Mouse (Mus musculus) cerebellum, adult (tissue): ENCODE measurements around the gene Prkce.

Source experiments
- ATAC-seq: cut with Nextera tagmentation; 2 replicates; pipeline ENCODE4 v1.9.2; 2017; ENCODE audit warnings: mild to moderate bottlenecking, moderate library complexity, mixed read lengths; ENCODE audit not compliant: insufficient number of reproducible peaks, low FRiP score, low TSS enrichment

Prkce gene

GRCm38 (mm10) chr17:86393191-86393590 is 225.6 kb downstream of the Prkce start:
- ATAC-seq, result no peak

GRCm38 (mm10) chr17:86397097-86397496 is 229.5 kb downstream of the Prkce start:
- no peak for ATAC-seq

- ATAC-seq, result no peak
Observed at GRCm38 (mm10) chr17:86397647-86398046, 230.1 kb downstream of the Prkce start.

DNA sequence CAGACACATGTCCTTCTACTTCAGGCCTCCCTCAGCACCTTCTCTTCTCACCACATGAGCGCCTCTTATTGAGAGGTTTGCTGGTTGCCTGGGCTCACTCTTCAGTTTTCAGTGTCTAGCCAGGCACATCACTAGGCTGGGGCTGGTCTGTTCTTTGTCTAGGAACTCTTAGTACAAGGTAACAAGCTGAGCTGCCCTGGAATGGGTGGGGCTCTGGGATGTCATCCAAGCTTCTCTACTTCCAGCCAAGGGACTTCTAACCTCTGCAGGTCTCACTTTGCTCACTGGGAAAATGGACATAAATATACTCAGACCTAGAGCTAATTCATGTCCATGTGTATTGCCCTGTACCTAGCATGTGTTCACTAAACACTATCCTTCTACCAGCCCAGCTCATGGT is 230.6 kb downstream of the Prkce start:
- no peak for ATAC-seq

- no peak for ATAC-seq
Observed at GRCm38 (mm10) chr17:86400032-86400431, 232.4 kb downstream of the Prkce start.

- ATAC-seq, result peak; percentile 57; the same call in 1 of the 2 replicates
Observed at GRCm38 (mm10) chr17:86404795-86405501, 237.4 kb downstream of the Prkce start.

GRCm38 (mm10) chr17:86405644-86406043 is 238.1 kb downstream of the Prkce start:
- no peak for ATAC-seq

- no peak for ATAC-seq
Observed at GRCm38 (mm10) chr17:86407921-86408613, 240.5 kb downstream of the Prkce start.

DNA sequence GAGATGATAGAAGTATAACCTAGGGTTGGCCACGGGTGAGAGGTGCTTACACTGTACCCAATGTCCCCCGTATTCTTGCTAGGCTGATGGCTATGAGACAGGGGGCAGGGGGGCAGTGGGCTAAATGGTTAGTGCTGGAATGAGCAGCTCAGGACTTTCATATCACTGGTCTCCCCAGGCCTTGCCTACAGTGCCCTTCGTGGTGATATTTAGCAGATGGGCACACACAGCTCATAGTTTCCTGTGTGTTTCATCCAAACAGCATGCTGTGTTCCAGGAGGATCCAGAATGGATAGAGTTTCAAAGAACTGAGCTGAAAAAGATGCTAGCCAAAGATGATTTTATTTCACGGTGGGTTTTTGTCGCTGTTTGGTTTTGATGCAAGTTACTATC is 241.0 kb downstream of the Prkce start:
- ATAC-seq, result 0 out of 2 replicates have a peak, but pooled peaks have one; percentile 36

- ATAC-seq, result no peak
Observed at GRCm38 (mm10) chr17:86409485-86409884, 241.9 kb downstream of the Prkce start.

DNA sequence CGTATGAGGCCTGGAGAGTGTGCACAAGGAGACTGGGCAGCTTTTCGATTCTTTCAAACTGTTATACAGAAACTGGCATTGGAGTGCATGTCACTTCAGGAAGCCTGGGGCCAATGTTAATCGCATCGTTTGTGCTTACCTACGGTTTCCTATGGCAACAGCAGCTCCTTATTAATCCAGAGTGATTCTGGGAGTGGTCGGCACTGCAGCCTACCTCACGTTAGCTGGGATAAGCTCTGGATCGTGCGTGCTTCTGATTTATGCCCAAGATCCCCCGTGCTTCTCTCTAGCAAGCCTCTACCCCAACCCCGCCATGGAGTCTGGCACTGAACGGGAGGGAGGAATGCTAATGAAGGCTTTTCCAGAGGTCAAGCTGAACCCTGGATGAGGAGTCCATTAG is 242.9 kb downstream of the Prkce start:
- ATAC-seq, result no peak

DNA sequence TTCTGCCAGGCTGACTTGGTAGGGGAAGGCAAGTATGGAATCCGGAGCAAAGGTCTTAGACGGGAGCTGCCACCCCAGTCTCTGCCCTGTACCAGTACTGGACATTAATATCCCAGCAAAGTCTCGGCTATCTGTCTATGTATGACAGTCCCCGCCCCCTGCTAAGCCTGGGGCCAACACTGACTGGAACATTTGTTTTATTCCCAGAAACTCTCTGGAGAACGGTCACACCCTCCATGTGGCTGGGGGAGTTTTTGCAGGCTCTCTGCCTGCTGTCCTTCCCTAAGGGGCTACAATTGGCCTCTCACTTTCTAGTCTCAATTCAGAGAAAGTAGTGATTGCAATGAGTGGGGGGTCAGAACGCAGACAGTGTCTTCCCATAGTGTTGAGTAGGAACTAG is 244.6 kb downstream of the Prkce start:
- no peak for ATAC-seq

- no peak for ATAC-seq
Observed at GRCm38 (mm10) chr17:86414608-86415007, 247.0 kb downstream of the Prkce start.

DNA sequence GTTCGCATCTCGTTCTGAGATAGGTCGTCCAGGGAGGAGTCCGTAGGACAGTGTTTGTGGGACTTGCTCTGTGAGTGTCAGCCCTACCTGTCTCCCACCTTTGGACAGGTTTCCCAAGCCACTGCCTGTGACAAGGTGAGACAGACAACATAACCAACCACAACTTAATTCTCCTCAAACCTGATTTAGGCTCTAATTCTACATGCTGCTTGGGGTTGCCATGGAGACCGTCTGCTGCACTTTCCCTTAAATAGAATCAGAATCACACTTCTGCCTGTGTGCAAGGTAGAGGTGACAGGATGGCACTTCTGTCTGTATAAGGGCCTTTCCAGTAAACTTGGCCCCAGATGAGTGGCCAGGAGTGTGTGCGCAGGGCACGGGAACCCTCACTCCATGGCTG is 248.4 kb downstream of the Prkce start:
- no peak for ATAC-seq

DNA sequence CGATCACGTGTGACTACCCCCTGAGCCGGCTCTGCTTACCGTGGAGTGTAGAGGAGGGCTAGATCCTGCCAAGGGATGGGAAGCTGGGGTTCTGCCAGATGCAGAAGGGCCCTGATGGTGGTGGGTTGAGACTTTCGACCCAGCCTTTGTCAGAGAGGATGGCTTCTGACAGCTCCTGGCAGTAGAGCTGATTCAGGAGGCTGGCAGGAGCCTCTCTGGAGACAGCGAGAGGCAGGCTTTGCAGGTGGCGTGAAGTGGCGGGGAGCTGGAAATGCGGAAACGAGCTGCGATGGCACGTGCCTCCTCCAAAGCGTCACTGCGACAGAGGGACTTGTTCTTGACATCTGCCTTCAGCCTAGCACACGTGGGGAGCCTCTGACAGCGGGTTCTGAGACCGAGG is 250.7 kb downstream of the Prkce start:
- no peak for ATAC-seq

- no peak for ATAC-seq
Observed at GRCm38 (mm10) chr17:86419199-86419598, 251.6 kb downstream of the Prkce start.

GRCm38 (mm10) chr17:86420646-86421338 is 253.2 kb downstream of the Prkce start:
- ATAC-seq, result no peak

DNA sequence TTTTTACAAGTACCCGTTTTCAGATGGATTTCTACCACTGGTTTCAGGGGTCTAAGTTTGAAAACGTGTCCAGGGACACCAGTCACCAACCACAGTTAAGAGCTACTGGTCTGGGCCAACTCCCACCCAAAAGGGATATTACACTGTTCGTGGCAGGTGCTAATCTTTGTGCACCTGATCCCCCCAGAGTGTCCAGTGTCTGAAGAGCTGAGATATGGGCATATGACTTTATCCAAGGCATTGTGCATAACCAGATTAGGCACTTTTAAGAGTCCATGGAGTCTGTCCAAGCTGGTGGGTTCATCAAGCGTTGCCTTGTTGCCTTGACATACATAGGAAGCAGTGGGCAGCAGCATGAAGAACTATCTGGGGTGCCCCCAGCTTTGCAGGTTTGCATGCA is 254.4 kb downstream of the Prkce start:
- ATAC-seq, result no peak

- ATAC-seq, result no peak
Observed at GRCm38 (mm10) chr17:86429877-86430276, 262.3 kb downstream of the Prkce start.

DNA sequence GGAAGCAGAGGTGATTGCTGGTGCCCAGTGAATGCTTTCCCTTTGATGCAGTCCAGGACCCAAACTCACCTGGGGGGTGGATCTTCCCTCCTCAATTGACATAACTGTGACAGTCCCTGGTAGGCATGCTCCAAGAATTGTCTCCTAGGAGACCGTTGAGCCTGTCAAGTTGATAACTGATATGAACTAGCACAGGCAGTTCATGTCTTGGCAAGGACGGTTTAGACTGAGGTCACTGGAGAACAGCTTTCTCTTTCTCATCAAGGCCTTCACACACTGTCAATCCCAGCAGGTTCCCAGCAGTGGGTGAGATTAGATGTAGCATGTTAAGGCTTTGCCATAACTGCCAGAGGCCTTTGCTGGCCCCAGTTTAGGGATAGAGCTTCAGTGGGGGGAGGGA is 265.5 kb downstream of the Prkce start:
- ATAC-seq, result no peak

GRCm38 (mm10) chr17:86433813-86434212 is 266.2 kb downstream of the Prkce start:
- ATAC-seq, result no peak
